Mouse (Mus musculus) thymus, postnatal 10 days (tissue): ENCODE results near the gene Ddx28.
"Not testable (repeated sequence)": the region's sequence is repeated elsewhere in the genome, so short reads cannot be mapped to it uniquely, and the experiment has no call there.

Experiments
- DNase-seq, 2 experiments: peaks; one replicate each; pipeline ENCODE4 v3.0.0; 2021; ENCODE audit warnings: low spot score in 2 of 2

Ddx28 gene

DNA sequence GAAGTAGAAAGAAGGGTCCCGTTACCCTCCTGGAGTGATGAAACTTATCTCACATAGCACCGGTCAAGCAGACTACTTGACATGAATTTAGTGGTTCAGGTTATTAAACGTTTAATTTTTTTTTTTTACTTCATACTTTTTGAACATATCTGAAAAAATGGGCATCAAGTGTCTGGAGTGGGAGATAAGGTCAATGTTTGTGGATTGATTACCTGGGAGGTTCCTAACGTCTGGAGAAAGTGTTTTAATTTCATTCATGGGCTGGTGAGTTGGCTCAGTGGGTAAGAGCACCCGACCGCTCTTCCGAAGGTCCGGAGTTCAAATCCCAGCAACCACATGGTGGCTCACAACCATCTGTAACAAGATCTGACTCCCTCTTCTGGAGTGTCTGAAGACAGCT is 521 bp upstream of the Ddx28 start:
- DNase-seq = not testable (repeated sequence)

DNA sequence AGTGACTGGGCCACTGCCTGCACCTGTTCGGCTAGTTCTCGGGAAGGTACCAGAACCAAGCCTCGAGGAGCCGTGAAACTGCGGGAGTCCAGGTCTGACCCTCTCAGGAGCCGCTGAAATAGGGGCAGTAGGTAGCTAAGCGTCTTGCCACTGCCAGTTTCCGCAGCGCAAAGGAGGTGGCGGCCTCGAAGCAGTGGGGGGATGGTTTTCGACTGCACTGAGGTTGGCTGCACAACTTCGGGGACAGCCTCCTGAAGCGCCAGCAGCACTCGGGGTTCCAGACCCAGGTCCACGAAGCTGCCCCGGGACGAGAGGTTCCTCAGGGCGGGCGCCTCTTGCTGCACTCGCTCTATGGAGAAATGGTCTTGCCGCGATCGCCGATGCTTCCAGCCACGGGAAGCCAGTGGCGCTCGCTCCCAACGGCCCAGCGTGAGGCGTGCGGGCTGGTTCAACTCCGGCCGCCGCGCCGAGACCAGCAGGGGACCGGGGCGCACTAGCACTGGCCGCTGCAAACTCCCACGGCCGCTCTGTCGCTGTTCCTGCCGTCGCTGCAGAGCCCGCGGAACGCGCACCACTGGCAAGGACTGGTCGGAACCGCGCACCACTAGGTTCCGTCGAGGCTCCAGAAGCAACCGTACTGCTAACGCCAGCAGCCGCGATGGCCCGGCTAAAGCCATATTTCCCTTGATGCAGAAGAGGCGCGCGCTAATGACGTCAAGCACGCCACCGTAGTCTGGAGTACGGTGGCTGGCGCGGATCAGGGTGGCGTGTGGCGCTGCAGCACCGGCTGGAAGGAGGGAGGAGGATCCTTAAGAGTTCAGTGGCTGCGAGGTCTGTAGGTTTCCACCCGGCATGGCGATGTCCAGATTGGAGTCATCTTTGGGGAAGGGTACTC is 687 bp downstream of the Ddx28 start:
- peak; percentile 79 to 89 for DNase-seq

DNA sequence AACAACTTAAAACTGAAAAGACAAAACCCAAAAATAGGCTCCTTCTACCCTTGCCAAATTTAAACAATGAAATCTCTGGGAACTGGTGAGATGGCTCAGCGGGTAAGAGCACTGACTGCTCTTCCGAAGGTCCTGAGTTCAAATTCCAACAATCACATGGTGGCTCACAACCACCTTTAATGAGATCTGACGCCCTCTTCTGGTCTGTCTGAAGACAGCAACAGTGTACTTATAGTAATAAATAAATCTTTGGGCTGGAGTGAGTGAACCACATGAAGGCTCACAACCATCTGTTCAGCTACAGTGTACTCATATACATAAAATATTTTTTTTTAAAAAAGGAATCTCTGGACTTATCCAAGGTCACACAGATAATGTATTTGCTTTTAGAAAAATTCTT is 3.8 kb downstream of the Ddx28 start:
- DNase-seq = not testable (repeated sequence)

DNA sequence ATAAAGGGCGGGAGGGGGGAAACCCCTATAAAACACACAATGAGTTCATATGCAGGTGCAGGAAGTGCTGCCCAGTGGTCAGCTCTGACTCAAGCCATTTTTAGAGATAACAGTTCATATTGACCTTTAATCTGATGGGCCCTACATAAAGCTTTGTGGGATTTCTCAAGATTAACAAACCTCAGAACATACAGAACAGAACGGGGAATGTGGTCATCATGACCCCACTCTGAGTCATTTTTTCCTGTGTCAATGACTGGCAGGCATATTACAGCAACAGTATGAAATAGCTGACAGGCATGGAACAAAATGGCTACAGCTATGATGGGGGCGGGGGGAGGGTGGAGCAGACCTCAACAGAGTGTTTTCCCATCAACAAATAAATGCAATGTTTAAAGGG is 4.5 kb downstream of the Ddx28 start:
- DNase-seq = no peak

DNA sequence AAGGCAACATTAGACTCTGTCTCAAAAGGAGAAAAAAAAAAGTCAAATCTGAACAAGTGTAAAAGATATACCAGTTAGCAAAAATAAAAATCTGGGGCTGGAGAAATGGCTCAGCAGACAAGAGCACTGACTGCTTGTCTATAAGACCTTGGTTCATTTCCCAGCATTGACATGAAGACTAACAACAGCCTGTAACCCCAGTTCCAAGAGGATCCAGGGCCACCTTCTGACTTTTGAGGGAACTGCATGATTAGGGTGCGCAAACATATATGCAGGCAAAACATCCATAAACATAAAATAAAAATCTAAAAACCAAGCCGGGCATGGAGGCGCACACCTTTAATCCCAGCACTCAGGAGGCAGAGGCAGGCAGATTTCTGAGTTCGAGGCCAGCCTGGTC is 5.3 kb downstream of the Ddx28 start:
- DNase-seq = no peak

DNA sequence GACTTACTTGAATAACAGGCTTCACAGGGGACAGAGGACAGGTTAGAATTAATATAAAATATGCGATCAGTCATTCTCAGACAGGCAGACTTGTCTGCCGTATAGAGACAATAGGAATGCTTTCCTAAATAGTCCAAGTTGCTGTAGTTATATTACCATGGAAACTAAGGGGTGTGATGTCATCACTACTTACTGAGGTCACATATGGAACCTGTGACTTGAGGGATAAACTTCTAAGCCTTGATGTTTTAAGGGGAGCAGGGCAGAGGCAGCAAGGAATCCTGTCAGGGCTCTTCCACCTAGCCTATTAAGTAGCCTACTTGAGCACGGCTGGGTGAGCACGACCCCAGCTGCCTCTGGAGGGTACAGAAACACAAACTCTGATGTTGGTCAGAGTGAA is 5.8 kb downstream of the Ddx28 start, which contains the start of gene Dpep2nb:
Gene Dpep2nb, minus strand, starts transcription at position 101 of the 400 bp plus-strand sequence.
- DNase-seq = no peak

DNA sequence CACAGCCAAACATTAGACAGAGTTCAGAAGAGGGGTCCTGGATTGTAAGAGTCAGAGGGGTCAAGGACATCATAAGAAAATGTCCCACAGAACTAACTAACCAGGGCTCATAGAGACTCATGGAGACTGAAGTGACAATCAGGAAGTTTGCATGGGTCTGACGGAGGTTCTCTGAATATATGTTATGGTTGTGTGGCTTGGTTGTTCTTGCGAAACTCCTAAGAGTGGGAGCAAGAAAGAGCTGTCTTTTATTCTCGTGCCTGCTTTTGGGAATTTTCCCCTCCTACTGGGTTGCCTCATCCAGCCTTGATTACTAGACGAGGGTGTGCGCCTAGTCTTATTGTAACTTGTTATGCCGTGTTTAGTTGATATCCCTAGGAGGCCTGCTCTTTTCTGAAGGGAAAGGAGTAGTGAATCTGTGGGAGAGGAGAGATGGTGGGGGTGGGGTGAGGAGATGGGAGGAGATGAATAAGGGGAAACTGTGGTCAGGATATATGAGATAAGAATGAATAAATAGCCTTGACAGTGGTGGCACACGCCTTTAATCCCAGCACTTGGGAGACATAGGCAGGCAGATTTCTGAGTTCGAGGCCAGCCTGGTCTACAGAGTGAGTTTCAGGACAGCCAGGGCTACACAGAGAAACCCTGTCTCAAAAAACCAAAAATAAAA is 7.0 kb downstream of the Ddx28 start:
- no peak for DNase-seq

DNA sequence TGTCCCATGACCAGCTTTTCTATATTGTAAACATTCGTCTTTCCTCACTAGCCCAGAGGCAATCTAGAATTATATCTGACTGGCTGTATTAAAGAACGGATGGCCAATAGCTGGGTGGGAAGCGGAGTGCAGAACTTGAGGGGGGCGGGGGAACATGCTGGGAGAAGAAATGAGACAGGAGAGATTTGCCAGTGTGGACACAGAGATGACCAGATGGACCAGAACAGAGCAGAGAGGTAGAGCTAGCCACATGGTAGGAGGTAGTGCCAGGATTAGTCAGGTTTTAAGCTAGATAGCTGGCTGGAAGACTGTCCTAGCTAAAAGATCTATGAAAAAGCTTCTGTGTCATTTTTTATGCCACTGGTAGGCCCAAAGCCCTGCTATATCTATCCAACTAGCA is 9.8 kb downstream of the Ddx28 start:
- DNase-seq = no peak

DNA sequence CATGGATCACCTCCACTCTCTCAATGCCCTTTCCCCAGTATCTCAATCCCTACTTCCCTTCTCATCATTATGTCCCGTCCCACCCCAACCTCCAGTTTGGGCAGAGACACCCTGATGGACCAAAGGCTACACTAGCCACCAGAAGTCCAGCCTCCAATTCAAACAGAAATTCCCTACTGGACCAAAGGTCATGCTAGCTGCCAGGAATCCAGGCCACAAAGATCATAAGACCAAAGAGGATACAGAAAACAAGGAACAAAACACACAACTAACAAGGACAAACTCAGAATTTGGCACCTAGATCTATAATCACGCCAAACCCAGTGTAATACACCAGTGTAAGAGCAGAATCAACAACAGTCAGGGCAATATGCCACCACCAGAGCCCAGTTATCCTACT is 12.7 kb downstream of the Ddx28 start:
- no peak for DNase-seq

DNA sequence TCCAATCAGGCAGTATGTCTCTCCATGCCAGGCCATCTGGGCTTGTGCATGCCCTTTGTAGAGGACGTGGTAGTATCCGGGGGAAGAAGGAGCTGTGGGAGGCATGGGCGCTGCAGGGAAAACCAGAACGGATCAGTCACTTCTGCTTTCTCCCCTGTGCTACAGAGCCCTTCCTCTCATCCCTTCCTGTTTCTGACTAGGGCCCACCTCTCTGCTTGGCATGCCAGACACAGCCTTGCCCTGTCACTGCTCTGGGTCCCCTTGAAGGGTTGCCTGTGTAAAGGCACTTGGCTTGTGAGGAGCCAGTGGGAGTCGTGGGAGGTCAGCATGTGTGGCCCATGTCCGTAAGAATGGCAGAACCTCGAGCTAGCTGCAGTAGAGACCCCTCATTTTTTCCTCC is 15.3 kb downstream of the Ddx28 start:
- DNase-seq = no peak

DNA sequence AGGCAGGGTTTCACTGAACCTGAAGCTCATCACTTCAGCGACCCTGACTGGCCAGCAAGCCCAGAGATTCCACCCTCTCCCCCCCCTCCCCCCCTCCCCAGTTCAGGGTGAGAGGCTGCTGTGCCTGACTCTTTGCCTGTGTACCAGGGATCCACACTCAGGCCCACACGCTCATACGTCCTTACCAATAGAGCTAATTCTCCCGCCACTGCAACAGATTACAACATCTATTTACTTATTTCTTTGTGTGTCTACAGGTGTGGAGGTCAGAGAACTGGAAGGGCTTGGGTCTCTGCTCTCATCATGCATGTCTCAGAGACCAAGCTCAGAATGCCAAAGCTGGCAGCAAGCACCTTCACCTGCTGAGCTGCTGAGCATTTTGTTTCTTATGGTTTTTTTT is 18.5 kb downstream of the Ddx28 start:
- no peak for DNase-seq

DNA sequence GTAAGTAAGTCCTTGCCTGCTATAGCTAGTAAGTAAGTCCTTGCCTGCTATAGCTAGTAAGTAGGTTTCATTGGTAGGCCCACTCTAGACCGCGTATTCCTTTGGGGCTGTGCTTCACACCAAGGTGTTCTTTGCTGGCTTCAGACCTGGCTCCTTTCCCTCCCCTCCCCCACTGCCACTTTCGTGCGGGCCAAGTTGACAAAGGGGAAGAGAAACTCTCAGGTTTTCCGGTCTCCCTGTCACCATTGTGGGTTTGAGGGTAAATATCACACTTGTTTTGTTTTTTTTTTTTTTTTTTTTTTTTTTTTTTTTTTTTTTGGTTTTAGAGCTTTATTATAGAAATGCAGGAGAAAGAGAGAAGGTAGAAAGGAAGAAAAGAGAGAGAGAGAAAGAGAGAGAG is 19.2 kb downstream of the Ddx28 start:
- peak; percentile 77 to 84 for DNase-seq

DNA sequence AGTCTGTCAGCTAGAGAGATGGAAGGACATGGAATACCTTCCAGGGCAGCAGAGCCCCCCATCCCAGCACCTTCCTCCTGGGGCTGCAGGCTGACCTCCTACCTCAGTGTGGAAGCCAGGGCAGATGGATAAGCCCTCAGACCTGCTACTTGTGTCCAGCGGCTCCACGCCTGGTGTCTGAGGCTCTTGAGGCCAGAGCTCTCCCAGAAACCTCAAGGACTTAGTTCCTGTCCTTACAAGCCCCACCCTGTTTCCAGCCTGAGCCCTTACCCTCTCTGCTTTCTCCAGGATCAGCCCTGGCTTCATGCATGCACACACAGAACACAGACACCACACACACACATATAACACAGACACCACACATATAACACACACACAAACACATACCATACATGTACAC is 20.1 kb downstream of the Ddx28 start:
- DNase-seq = no peak

DNA sequence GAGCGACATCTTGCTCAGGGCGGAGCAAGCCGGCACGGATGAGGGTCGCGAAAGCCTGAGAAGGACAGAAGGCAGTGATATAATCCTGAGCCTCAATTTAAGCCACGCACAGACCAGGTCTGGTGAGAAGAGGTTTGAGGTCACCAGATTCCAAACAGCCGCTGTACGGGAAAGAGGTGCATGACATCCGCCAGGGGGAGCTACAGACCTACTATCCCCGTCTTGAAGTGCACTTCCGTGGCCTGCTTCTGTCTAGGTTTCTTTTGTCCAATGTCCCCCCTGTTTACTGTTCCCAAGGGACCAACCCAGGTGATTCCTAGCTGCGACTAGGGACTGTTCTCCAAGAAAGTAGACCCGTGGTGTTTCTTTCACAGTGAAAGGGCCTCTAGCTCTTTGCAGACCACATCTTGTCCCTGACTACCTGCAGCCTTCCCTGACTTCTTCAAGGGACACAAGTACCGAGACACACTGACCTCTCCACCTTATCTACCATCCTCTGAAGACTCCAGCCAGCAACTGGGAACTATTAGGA is 20.8 kb downstream of the Ddx28 start, which contains the start of gene Dus2:
Gene Dus2, plus strand, starts transcription at position 482 of the 532 bp plus-strand sequence.
- DNase-seq = peak; percentile 75 to 95

DNA sequence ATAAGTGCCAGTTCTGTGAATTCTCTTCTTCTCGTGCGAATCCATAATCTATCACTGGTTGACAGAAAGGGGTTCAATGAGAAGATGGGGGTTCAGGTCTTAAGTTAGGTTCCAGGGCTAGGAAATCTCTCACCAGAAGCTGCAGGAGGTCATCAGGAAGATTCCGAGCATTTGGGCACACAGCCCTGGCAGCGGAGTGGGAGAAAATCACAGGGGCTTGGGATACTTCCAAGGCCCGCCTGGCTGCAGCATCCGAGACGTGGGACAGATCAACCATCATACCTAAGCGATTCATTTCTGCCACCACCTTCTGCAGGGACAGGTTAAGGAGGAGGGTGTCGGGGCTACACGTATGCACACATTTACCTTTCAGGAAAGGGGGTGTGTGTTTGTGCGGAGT is 23.1 kb downstream of the Ddx28 start:
- DNase-seq = no peak

DNA sequence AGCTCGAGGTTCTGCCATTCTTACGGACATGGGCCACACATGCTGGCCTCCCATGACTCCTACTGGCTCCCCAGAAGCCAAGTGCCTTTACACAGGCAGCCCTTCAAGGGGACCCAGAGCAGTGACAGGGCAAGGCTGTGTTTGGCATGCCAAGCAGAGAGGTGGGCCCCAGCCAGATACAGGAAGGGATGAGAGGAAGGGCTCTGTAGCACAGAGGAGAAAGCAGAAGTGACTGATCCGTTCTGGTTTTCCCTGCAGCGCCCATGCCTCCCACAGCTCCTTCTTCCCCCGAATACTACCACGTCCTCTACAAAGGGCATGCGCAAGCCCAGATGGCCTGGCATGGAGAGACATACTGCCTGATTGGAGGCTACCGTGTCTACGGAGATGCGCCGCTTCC is 28.3 kb downstream of the Ddx28 start:
- DNase-seq = not testable (repeated sequence)

DNA sequence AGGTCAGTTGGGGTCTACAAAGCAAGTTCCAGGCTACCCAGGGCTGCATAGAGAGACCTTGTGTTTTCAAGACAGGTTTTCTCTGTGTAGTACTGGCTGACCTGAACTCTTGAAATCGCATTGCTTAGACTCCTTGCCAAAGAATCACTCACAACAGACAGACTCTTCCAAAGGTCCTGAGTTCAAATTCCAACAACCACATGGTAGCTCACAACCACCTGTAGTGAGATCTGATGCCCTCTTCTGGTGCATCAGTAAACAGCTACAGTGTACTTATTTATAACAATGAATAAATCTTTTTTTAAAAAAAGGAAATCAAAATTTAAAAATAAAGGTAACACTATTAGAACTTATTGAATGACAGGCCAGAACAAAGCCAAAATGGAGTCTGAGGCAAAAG is 30.5 kb downstream of the Ddx28 start:
- no peak for DNase-seq

DNA sequence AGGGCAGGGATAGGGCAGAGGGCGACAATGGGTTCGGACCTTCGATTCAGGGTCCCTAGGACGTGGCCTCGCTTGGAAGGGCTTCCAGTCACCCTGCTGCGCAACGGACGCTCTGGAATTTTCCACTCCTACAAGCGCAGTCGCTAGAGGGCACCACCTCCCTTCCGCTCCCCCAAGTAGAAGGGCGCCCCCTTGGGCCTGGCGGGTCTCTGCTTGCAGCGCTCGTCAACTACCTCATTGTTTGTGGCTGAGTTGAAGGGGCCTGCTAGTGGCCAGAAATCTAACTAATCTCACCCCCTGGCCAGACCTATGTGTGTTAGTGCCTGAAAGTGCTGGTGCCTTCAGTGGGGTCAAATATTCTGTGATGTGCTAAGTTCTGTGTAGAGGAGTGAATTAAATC is 32.4 kb downstream of the Ddx28 start, which contains the start of gene Dpep3:
Gene Dpep3, minus strand, starts transcription at position 105 of the 400 bp plus-strand sequence.
- no peak for DNase-seq

DNA sequence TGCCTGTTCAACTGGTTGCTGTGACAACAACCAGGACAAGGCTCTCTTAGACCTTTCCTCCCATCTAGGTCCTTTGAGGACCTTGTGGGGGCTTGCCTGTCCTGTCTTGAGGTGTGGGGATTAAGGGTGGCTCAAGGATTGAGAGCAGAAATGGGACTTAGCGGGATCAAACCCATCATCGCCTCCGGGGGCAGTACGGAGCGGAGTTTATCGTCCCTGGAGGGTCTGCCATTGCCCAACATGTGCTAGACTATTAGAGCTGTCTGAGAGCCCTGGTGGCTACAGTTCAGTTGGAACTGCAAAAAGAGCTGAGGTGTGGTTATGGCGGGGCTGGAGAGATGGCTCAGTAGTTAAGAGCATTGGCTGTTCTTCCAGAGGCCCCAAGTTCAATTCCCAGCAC is 36.3 kb downstream of the Ddx28 start:
- no peak for DNase-seq

DNA sequence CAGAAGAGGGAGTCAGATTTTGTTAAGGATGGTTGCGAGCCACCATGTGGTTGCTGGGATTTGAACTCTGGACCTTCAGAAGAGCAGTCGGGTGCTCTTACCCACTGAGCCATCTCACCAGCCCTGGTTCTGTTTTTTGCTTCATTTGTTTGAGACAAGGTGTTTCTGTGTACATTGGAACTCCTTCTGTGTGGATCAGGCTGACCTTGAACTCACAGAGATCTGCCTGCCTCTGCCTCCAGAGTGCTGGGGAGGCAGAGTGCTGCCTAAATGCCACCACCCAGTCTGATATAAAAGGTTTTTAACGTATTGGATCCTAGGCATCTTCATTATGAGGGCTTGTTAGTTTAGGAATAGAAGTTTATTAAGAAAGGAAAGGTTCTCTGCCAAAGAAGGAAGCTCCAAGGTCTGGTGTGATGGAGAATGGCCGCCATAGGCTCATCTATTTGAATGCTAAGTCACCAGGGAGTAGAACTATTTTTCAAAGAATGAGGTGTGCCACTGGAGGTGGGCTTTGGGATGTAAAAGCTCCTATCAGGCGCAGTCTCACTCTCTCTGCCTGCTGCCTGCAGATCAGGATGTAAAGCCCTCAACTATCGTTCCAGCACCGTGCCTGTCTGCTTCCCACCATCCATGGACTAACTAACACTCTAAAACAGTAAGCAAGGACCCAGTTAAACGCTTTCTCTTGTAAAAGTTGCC is 40.5 kb downstream of the Ddx28 start:
- DNase-seq = no peak

DNA sequence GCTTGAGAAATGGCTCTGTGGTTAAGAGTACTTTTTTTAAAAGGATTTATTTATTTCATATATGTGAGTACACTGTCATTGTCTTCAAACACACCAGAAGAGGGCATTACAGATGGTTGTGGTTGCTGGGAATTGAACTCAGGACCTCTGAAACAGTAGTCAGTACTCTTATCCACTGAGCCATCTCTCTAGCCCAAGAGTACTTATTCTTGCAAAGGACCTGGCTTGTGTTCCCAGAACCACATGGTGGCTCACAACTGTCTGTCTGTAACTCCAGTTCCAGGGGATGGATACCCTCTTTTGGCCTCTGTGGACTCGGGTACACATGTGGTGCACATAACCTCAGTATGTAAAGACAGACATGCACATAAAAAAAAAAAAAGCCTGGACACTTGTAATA is 42.3 kb downstream of the Ddx28 start:
- DNase-seq = no peak

DNA sequence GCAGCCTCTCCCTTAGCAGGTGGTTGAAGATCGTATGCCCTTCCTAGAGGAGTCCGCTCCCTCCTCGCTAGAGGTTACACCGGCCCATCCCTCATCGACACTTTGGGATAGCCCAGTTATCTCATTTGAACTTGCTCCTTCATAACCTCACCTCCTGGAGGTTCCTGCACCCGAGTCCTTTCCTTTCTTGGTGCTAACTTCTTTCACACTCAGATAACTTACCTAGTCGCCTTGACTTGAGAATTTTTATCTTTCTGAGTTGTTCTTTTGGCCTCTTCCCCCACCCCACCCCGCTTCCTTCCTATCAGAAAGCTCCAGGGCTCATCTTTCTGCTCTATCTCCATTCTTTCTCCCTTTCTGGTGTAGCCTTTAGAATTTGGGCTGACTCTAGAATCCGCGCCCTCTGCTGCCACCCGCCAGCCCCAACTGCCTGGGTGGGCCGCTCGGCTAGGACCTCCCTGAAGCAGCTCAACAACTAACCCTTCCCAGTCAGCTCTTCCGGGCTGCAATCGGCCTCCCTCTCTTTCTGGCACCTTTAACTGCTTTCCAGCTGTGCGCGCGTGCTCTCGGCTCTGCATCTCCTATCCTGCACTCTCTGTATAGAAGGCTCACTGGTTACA is 44.9 kb downstream of the Ddx28 start:
- DNase-seq = peak in 1 of 2 experiments; percentile 42
